Mouse (Mus musculus): ENCODE measurements around the gene Sirt7.

DNA sequence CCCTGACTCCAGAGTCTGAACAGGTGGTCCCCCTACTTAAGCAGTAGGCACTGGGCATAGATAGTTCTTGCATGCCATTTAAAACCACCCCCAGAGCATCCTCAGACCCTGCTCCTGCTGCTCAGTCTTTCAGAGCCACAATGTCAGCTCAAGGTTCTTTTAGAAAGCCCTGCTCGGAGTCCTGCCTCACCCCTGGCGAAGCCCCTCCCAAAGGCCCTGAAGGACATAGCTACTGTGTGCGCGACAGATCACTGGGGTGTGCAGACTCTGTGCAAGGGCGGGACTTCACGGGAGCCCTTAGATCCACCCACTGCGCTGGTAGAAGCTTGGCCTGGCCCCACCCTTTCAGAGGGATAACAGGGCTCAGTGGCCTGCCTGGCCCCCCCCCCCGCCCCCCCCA lies 15.8 kb downstream of the Sirt7 start:
- TF ChIP-seq CTCF (conservative IDR thresholded peaks at IDR 0.05; ENCODE audit: low read length) (no peak), NANOG (IDR thresholded peaks at IDR 0.05; ENCODE audit: borderline replicate concordance, low read length) (no peak)
